Mouse (Mus musculus) intestine, embryonic 16.5 days (tissue): Measurements from ENCODE around the gene Eif2b1. TPM values are rescaled to one million over a fixed set of nuclear protein-coding genes. Genes with fewer than 3 reads are reported as not detected.
A peak's percentile ranks its signal among the peaks of the same experiment; 100 is the strongest.

Source experiments
- ATAC-seq: fragments of 200-750 bp; cut with Nextera tagmentation; 2 replicates; pipeline ENCODE4 v1.8.0; 2017; ENCODE audit warnings: moderate TSS enrichment, moderate library complexity
- H3K27ac ChIP-seq: fragments of 300-500 bp; sonication (generic); 2 replicates; pipeline ENCODE4 v1.5.1; 2014; ENCODE audit warnings: mild to moderate bottlenecking, low read length
- H3K27me3 ChIP-seq: fragments of 300-500 bp; sonication (generic); replicated peaks from 2 replicates; pipeline ENCODE4 v1.6.1; 2014; ENCODE audit warnings: low read length, control low read depth, mixed read lengths; ENCODE audit not compliant: control insufficient read depth, insufficient read depth
- H3K36me3 ChIP-seq: fragments of 300-500 bp; sonication (generic); 2 replicates; pipeline ENCODE4 v1.6.1; 2014; ENCODE audit warnings: low read length, control low read depth; ENCODE audit not compliant: control insufficient read depth, insufficient read depth
- H3K4me1 ChIP-seq: fragments of 300-500 bp; sonication (generic); 2 replicates; pipeline ENCODE4 v1.6.1; 2014; ENCODE audit warnings: low read length, control low read depth, mixed read lengths; ENCODE audit not compliant: control insufficient read depth, insufficient read depth
- H3K4me2 ChIP-seq: fragments of 300-500 bp; sonication (generic); 2 replicates; pipeline ENCODE4 v1.6.1; 2014; ENCODE audit warnings: low read depth, low read length, control low read depth
- H3K4me3 ChIP-seq: fragments of 300-500 bp; sonication (generic); 2 replicates; pipeline ENCODE4 v1.5.1; 2014; ENCODE audit warnings: mild to moderate bottlenecking, low read length
- H3K9ac ChIP-seq: fragments of 300-500 bp; sonication (generic); 2 replicates; pipeline ENCODE4 v1.6.1; 2014; ENCODE audit warnings: low read depth, low read length
- H3K9me3 ChIP-seq: fragments of 300-500 bp; sonication (generic); 2 replicates; pipeline ENCODE4 v1.6.1; 2016; ENCODE audit warnings: low read length, control low read depth; ENCODE audit not compliant: control insufficient read depth
- WGBS: fragments of 180-500 bp; shearing (Covaris S2); extraction: QIAGEN DNeasy Blood & Tissue Kit; methylation state at CpG from one replicate; pipeline ENCODE4 v1.1.7; 2014; 5-methylcytosine and 5-hydroxymethylcytosine counted together
- polyA plus RNA-seq: library from polyadenylated mRNA; unstranded; fragments of >200 nt; fragmentation: Nextera tagmentation; extraction: Ambion mirVana; gene quantifications from 2 replicates; pipeline ENCODE4 v1.2.1, GENCODE M21; 2015

Eif2b1 gene
- 85.5 and 86.6 TPM in 2 replicates for polyA plus RNA-seq

DNA sequence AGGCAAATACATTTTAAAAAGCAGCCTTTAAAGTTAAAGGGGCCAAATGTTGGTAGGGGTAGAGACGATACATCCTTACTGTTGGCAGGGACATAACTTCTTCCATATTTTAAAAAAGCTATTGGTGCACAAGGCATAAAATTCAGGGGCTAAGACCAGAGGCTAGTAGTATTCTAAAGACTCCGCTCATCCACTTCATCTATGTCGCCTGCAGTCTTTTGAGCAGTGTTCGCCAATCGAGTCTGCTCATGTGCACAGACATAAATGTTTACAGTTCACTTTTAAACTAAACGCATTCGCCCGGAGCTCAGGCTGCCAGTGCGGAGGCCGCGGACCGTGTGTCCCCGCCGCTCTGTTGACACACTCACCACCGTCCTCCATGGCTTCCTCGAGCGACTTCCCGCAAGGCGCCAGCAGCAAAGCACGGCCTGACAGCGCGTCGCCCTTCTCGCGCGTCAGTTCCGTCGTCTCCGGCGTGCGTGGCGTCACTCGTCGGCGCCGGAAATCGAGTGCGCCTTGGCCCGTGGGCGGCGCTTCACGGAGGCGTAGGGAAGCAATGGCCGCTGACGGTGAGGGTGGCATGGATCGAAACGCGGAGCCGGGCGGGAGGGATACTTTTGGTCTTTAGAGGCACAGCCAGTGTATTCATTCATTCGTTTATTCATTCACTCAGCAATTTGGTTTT lies at the start of gene Eif2b1, which contains the start of gene Gtf2h3:
Eif2b1 (minus strand) TSS at position 499 of the 685 bp plus-strand sequence.
Gtf2h3 (plus strand) TSS at position 508 of the 685 bp plus-strand sequence.
- H3K27ac ChIP-seq = 0 out of 2 replicates have a peak within 1 kb of the TSS, but pooled peaks have one; percentile 31
- peaks cover 6% of the 10 kb centered on the region; the same call in 1 of the 2 replicates for H3K4me1 ChIP-seq
- H3K36me3 ChIP-seq = peaks cover 1% of the 10 kb centered on the region; the same call in 1 of the 2 replicates
- H3K4me3 ChIP-seq = peak within 1 kb of the TSS; percentile 78
- H3K4me2 ChIP-seq = peak within 1 kb of the TSS; percentile 87
- no peaks in the 10 kb centered on the region for H3K27me3 ChIP-seq
- peak within 1 kb of the TSS; percentile 76 for H3K9ac ChIP-seq
- no peaks in the 10 kb centered on the region for H3K9me3 ChIP-seq
- peak; percentile 93 for ATAC-seq
- WGBS = under 1% methylated on average over 51 of the region's 51 CpGs

DNA sequence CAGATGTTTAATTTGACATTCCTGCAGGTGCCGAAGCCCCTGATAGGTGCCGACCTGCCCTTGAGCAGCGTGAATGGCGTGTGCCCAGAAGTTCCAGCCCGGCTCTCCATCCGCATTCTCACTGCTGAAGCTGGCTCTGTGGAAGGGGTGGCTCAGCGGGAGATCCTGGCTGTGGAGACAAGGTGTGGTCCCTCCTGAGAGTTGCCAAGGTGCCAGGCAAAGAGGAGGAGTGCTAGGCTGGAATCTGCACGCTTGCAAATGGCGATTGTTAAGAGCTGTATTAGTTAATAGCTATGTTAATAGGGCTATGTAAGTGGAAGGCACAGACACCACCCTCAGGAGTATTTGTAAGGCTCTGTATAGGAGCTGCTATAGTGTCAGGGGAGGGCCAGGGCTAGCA lies 45.4 kb upstream of the Eif2b1 start:
- Histone ChIP-seq H3K27me3 (no peaks in the 10 kb centered on the region), H3K4me3 (no peak overlapping the region), H3K4me1 (peaks cover 5% of the 10 kb centered on the region), H3K4me2 (no peak overlapping the region), H3K9ac (no peak overlapping the region), H3K36me3 (no peaks in the 10 kb centered on the region), H3K9me3 (no peaks in the 10 kb centered on the region), H3K27ac (no peak overlapping the region)
- WGBS = 92% methylated on average over 9 of the region's 9 CpGs
- ATAC-seq = no peak

DNA sequence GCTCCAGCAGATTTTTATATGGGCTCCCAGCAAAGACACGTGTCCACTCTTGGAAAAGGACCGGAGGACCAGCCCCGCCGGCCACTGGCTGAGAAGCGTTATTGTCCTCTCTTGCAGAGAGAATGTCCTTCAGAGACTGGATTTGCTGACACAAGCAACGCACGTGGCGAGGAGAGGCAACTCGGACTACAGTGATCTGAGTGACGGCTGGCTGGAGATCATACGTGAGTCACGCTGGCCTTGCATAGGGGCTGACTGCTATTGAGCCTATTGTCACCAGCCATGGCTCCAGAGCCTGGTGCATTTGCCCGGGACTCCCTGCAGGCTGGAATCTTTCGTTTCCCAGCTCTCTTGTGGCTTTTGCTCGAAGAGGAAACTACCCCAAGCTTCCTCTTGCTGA lies 44.0 kb upstream of the Eif2b1 start:
- ATAC-seq = no peak
- H3K36me3 ChIP-seq = no peaks in the 10 kb centered on the region
- no peak overlapping the region for H3K4me2 ChIP-seq
- H3K9ac ChIP-seq = no peak overlapping the region
- 88% methylated on average over 15 of the region's 15 CpGs for WGBS
- peaks cover under 1% of the 10 kb centered on the region for H3K4me1 ChIP-seq
- H3K27ac ChIP-seq = no peak overlapping the region
- H3K4me3 ChIP-seq = no peak overlapping the region
- H3K9me3 ChIP-seq = no peaks in the 10 kb centered on the region
- H3K27me3 ChIP-seq = no peaks in the 10 kb centered on the region

DNA sequence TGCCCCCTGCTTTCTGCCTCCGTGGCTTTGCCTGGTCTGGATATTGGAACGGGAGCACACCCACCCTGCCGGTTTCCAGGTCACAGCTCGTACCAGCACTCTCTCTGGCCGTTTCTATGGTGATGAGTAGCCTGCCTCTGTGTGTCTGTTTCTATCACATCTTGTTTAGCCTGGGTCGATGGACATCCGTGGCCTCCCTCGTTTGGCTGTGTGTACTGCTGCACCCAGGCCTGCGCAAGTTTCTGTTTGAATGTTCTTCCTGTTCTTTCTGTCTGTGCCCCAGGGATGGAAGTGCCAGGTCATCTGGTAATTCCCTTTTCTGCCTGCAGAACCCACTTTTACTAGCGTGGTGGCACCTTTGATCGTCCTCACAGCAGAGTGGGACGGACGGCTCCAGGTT lies 42.4 kb upstream of the Eif2b1 start:
- Histone ChIP-seq H3K4me2 (no peak overlapping the region), H3K36me3 (no peaks in the 10 kb centered on the region), H3K27ac (no peak overlapping the region), H3K4me1 (no peaks in the 10 kb centered on the region), H3K9me3 (no peaks in the 10 kb centered on the region), H3K9ac (no peak overlapping the region), H3K27me3 (no peaks in the 10 kb centered on the region), H3K4me3 (no peak overlapping the region)
- ATAC-seq = no peak
- WGBS = 75% methylated on average over 13 of the region's 13 CpGs

DNA sequence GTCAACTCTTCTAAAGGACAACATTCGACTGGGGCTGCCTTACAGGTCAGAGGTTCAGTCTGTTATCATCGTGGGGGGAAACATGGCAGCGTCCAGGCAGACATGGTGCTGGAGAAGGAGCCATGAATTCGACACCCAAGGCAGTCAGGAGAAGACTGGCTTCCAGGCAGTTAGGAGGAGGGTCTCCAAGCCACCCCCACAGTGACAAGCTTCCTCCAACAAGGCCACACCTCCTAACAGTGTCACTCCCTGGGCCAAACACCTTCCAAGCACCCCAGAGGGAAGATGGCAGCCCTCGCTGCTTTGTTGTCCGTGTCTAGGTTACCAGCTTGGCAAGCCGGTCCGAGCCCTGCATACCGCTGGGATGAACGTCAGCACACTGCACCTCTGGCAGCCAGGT lies 39.8 kb upstream of the Eif2b1 start:
- Histone ChIP-seq H3K9ac (no peak overlapping the region), H3K27ac (no peak overlapping the region), H3K9me3 (no peaks in the 10 kb centered on the region), H3K27me3 (no peaks in the 10 kb centered on the region), H3K4me3 (no peak overlapping the region), H3K4me1 (no peaks in the 10 kb centered on the region), H3K4me2 (no peak overlapping the region), H3K36me3 (no peaks in the 10 kb centered on the region)
- WGBS = 86% methylated on average over 10 of the region's 10 CpGs
- ATAC-seq = no peak

DNA sequence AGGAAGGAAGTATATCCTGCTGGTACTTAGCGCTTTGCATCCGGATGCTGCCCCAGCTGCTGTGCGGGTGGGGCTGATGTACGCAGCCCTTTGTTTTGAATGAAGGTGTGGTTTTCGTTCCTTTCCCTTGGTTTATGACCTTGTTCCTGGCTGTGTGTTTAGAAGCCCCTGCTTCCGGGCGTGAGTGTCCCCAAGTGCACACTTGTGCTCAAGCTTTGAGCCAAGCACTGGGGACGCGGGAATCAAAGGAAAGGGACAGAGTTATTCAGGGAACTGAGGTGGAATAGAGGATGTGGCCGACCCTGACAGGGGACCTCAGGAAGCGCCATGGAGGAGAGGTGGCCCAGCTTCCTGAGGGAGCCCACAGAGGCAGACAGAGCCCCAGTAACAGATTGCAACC lies 35.8 kb upstream of the Eif2b1 start:
- H3K9me3 ChIP-seq = no peaks in the 10 kb centered on the region
- H3K4me2 ChIP-seq = no peak overlapping the region
- peak overlapping the region; percentile 19; the same call in 1 of the 2 replicates for H3K27ac ChIP-seq
- no peak overlapping the region for H3K9ac ChIP-seq
- 72% methylated on average over 11 of the region's 11 CpGs for WGBS
- no peaks in the 10 kb centered on the region for H3K4me1 ChIP-seq
- ATAC-seq = peak; percentile 59
- H3K27me3 ChIP-seq = no peaks in the 10 kb centered on the region
- no peak overlapping the region for H3K4me3 ChIP-seq
- no peaks in the 10 kb centered on the region for H3K36me3 ChIP-seq

DNA sequence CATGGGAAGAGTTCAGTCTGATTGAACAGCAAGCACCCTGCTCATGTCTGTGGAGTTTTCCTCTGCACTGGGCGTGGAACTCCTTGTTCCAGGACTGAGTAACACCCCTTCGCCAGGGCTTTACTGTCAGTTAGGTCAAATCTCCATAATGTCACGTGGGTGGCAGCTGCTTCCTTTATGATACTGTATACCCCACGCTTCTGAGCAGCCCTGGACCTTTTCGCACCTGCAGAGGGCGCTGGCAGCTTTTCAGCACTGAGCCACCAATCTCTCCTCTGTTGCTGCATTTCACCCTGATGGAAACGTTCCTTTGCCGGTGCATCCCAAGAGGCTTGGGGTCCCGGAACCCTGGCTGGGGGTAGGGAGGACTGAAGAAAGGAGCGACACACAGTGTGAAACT lies 32.0 kb upstream of the Eif2b1 start:
- no peak for ATAC-seq
- Histone ChIP-seq H3K4me3 (no peak overlapping the region), H3K4me1 (no peaks in the 10 kb centered on the region), H3K27ac (no peak overlapping the region), H3K36me3 (no peaks in the 10 kb centered on the region), H3K9me3 (no peaks in the 10 kb centered on the region), H3K4me2 (no peak overlapping the region), H3K9ac (no peak overlapping the region), H3K27me3 (no peaks in the 10 kb centered on the region)
- WGBS = 79% methylated on average over 10 of the region's 10 CpGs

DNA sequence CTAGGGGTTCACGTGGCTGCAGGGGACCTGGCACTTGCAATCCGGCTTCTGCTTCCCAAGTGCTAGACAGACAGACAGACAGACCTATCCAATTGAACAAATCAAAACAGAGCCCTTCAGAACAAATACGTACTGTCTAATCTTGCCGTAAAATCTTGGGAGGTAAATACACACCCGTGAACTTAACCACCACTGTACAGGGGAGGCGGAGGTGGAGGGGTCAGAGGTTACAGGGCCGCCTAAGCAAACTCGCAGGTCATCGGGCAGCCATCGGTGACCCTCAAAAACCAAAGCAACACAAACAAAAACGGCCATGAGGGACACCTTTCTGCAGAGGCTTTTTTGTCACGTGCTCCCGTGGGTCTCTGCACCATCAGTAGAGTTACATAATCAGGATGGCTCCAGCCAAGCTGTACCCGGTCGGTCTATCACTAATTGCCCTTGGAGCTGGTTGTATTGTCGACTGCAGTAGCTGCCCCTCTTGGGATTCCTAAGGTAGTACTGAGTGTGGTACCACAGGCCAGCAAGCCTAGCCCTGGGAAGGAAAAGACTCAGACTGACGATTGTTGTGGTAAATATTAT lies 26.2 kb upstream of the Eif2b1 start:
- H3K4me3 ChIP-seq = no peak overlapping the region
- H3K27ac ChIP-seq = no peak overlapping the region
- H3K9me3 ChIP-seq = no peaks in the 10 kb centered on the region
- no peak overlapping the region for H3K4me2 ChIP-seq
- no peaks in the 10 kb centered on the region for H3K36me3 ChIP-seq
- H3K27me3 ChIP-seq = no peaks in the 10 kb centered on the region
- 78% methylated on average over 17 of the region's 17 CpGs for WGBS
- ATAC-seq = no peak
- no peak overlapping the region for H3K9ac ChIP-seq
- no peaks in the 10 kb centered on the region for H3K4me1 ChIP-seq

DNA sequence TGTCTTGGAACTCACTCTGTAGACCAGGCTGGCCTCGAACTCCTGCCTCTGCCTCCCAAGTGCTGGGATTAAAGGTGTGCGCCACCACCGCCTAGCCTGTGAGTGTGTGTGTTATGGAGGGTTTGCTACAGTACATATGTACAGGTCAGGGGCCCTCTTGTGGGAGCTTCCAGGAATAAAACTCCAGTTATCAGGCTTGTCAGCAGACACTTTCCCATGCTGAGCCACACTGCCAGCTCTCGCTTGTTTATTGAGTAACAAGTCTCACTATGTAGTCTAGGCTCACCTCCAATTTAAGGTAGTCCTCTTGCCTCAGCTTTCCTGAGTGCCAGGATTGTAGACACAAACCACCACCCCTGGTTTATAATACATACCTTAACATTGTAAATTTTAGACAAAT lies 25.4 kb upstream of the Eif2b1 start:
- no peak overlapping the region for H3K4me2 ChIP-seq
- no peaks in the 10 kb centered on the region for H3K36me3 ChIP-seq
- no peak overlapping the region for H3K27ac ChIP-seq
- no peak for ATAC-seq
- no peak overlapping the region for H3K9ac ChIP-seq
- no peaks in the 10 kb centered on the region for H3K27me3 ChIP-seq
- no peaks in the 10 kb centered on the region for H3K9me3 ChIP-seq
- peaks cover under 1% of the 10 kb centered on the region; the same call in 1 of the 2 replicates for H3K4me1 ChIP-seq
- no peak overlapping the region for H3K4me3 ChIP-seq
- 89% methylated on average over 4 of the region's 4 CpGs for WGBS
